Mouse (Mus musculus): Measurements from ENCODE around the gene Mrpl37. TPM values are rescaled to one million over a fixed set of nuclear protein-coding genes. Genes with fewer than 3 reads are reported as not detected.
A peak's percentile ranks its signal among the peaks of the same experiment; 100 is the strongest.

Mrpl37 gene
- polyA plus RNA-seq, 1 experiment from 2014 or later, result 99.2 TPM

DNA sequence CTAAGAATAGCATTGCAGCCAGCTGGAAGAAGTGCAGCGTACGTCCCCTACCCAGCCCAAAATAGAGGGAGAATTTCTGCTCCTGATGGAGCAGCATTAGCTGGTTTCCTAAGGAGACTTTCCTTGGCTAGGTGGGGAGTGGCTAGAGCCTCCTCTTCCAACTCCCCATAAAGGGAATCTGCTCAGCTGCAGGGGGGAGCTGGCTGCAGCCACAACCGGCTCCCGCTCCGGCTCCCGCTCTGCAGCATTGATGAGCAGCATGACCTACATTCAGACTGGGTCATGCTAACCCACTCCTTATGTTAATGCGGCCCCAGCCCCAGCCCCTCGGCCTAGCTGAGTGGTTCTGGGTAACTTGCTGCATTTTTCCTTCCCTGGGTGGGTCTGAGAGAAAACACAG lies 27.4 kb downstream of the Mrpl37 start:
- ATAC-seq (ENCODE audit: insufficient number of reproducible peaks, insufficient read depth, low FRiP score, low TSS enrichment, low read depth), result no peak
- H3K36me3 ChIP-seq, result peaks cover 96% of the 10 kb centered on the region
- H3K4me1 ChIP-seq, result no peaks in the 10 kb centered on the region
- no peaks in the 10 kb centered on the region for H3K9me3 ChIP-seq
- 80% methylated on average over 8 of the region's 8 CpGs for WGBS
- no peak overlapping the region for H3K4me3 ChIP-seq
- no peak overlapping the region for H3K27ac ChIP-seq
- H3K9ac ChIP-seq, result no peak overlapping the region
- no peak overlapping the region for H3K4me2 ChIP-seq
- no peaks in the 10 kb centered on the region for H3K27me3 ChIP-seq

DNA sequence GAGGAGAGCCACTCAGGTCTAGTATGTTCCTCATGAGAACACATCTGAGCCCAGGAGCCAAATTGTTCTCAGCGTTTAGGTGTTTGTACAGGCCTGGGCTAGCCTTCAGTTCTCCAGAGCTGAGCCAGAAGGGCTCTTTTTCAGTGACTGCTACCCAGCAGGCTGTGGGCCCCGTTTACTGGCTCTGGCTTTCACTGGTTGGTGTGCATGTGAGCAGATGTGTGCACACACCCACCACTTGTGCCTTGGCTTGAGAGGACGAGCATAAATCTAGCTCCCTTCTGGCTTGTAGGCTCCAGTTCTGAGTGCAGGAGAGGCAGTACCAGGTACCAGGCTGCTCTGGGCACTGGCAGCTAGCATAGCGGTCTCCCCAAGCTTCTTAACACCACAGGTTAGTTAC lies 28.4 kb downstream of the Mrpl37 start:
- H3K36me3 ChIP-seq, result peaks cover 96% of the 10 kb centered on the region
- H3K27ac ChIP-seq, result no peak overlapping the region
- no peak overlapping the region for H3K4me2 ChIP-seq
- H3K9me3 ChIP-seq, result no peaks in the 10 kb centered on the region
- no peaks in the 10 kb centered on the region for H3K4me1 ChIP-seq
- H3K9ac ChIP-seq, result no peak overlapping the region
- ATAC-seq (ENCODE audit: insufficient number of reproducible peaks, insufficient read depth, low FRiP score, low TSS enrichment, low read depth), result no peak
- H3K27me3 ChIP-seq, result no peaks in the 10 kb centered on the region
- 82% methylated on average over 4 of the region's 4 CpGs for WGBS
- no peak overlapping the region for H3K4me3 ChIP-seq

DNA sequence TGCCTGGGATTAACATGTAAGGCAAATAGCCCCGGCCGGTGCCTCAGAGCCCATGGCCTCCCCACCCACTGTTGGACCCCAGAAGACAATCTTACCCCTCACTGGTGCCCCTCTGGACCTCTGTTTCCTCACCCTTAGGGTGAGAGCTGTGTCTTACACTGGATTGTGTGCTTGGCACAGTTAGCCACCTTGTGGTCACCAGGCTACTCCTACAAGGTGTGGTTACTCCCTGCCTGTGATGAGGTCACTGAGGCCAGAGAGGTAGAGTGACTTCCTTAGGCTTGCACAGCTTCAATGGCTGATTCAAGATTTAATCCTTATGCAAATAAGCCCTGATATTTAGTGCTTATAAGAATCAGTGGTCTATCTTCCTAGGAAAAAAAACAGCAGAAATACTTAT lies 29.7 kb downstream of the Mrpl37 start:
- H3K27ac ChIP-seq, result no peak overlapping the region
- H3K36me3 ChIP-seq, result peaks cover 98% of the 10 kb centered on the region
- no peak overlapping the region for H3K4me2 ChIP-seq

DNA sequence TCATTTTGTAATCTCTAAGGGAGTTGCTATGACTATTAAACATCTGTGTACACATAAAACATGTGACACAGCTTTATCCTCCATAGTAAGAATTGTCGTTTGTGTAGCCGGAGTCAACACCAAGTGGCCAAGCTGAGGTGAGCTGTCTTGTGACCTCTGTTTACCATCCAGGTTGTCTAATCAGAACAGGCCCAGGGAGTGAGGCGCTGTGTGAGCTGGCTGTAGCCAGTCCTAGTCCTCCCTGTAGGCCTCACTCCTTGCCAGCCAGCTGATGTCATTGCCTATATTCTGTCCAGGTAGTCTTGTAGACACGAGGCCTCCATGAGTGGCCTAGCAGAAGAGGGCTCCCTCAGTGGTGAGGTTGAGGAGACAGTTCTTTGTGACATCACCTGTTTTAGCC lies 31.0 kb downstream of the Mrpl37 start:
- H3K4me1 ChIP-seq, result no peaks in the 10 kb centered on the region; the same call in 1 of the 2 replicates
- H3K4me2 ChIP-seq, result no peak overlapping the region
- no peaks in the 10 kb centered on the region for H3K27me3 ChIP-seq
- H3K4me3 ChIP-seq, result no peak overlapping the region
- H3K36me3 ChIP-seq, result peaks cover 98% of the 10 kb centered on the region
- WGBS, result 89% methylated on average over 4 of the region's 4 CpGs
- no peaks in the 10 kb centered on the region for H3K9me3 ChIP-seq
- no peak overlapping the region for H3K9ac ChIP-seq
- H3K27ac ChIP-seq, result no peak overlapping the region
- no peak for ATAC-seq (ENCODE audit: insufficient number of reproducible peaks, insufficient read depth, low FRiP score, low TSS enrichment, low read depth)

More for the DNA sequence above, 29.7 kb downstream of the Mrpl37 start:
- WGBS, result 98% methylated on average over 2 of the region's 2 CpGs
- H3K4me1 ChIP-seq, result no peaks in the 10 kb centered on the region
- H3K9me3 ChIP-seq, result no peaks in the 10 kb centered on the region
- H3K4me3 ChIP-seq, result no peak overlapping the region
- H3K9ac ChIP-seq, result no peak overlapping the region
- H3K27me3 ChIP-seq, result no peaks in the 10 kb centered on the region
- no peak for ATAC-seq (ENCODE audit: insufficient number of reproducible peaks, insufficient read depth, low FRiP score, low TSS enrichment, low read depth)

DNA sequence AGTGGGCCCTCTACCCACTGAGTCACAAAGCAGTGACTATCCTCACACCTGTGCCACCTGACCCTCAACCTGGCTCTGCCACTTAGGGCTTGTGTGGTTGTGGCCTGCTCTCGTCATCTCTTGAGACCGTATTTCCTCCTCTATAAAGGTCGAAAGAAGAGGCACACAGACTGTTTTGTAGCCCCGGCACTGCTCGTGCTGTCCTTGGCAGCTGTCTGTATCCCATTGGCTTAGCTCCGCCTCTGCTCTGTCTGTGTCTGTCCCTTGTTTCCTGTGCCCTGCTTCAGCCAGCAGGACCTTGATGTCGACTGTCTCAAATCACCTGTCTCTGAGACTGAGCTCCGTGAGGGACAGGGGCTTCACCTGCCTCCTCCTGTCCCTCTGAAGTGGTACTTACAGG lies 40.2 kb downstream of the Mrpl37 start:
- H3K27ac ChIP-seq, result 0 out of 2 replicates have a peak overlapping the region, but pooled peaks have one; percentile 29
- H3K36me3 ChIP-seq, result peaks cover 55% of the 10 kb centered on the region
- no peak overlapping the region for H3K9ac ChIP-seq
- ATAC-seq (ENCODE audit: insufficient number of reproducible peaks, insufficient read depth, low FRiP score, low TSS enrichment, low read depth), result no peak
- H3K4me3 ChIP-seq, result no peak overlapping the region
- 53% methylated on average over 8 of the region's 8 CpGs for WGBS
- H3K27me3 ChIP-seq, result no peaks in the 10 kb centered on the region
- no peak overlapping the region for H3K4me2 ChIP-seq
- H3K9me3 ChIP-seq, result no peaks in the 10 kb centered on the region
- peaks cover 12% of the 10 kb centered on the region; the same call in 1 of the 2 replicates for H3K4me1 ChIP-seq

DNA sequence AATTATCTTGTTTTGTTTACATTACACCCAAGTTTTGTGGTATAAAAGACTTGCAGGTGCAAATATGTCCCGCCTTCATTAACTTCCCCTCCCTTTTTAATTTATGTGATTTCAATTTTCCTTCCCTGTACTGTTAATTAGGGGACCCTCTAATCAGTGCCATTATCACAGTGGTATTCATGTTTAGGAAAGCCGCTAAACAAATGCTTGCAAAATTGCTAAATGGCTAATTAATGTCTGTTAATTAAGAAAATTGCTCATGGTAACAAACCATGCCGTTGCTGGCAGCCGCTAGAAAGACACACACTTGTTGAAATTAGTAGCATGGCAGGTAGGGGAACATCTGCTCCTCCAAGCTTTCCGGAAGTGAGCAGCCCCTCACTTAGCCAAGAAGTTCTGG lies 41.3 kb downstream of the Mrpl37 start:
- H3K27ac ChIP-seq, result no peak overlapping the region
- H3K9ac ChIP-seq, result no peak overlapping the region
- H3K27me3 ChIP-seq, result no peaks in the 10 kb centered on the region
- H3K9me3 ChIP-seq, result no peaks in the 10 kb centered on the region
- H3K36me3 ChIP-seq, result peaks cover 45% of the 10 kb centered on the region
- WGBS, result 73% methylated on average over 5 of the region's 5 CpGs
- no peak overlapping the region for H3K4me3 ChIP-seq
- H3K4me1 ChIP-seq, result peaks cover 17% of the 10 kb centered on the region; the same call in 1 of the 2 replicates
- no peak for ATAC-seq (ENCODE audit: insufficient number of reproducible peaks, insufficient read depth, low FRiP score, low TSS enrichment, low read depth)
- H3K4me2 ChIP-seq, result no peak overlapping the region

DNA sequence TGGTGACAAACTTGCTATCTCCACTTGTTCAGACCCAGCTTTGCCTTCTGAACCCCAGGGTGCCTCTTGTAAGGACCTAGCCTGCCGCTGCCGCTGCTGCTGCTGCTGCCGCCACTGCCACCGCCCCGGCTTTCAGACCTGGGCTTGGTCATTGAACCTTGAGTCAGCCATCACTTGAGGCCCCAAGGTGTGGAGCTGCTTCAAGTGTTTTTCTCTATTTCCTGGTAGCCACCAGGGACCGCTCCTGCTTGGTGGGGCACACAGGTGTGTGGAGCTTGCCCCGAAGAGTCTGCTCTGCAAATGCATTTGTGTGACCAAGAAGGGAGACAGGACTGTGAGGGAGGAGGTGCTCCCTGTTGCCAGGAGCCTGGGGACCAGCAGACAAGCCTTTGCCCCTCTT lies 41.8 kb downstream of the Mrpl37 start:
- Histone ChIP-seq H3K9ac (no peak overlapping the region), H3K9me3 (no peaks in the 10 kb centered on the region), H3K36me3 (peaks cover 40% of the 10 kb centered on the region), H3K27me3 (no peaks in the 10 kb centered on the region), H3K4me3 (no peak overlapping the region), H3K4me2 (no peak overlapping the region), H3K27ac (no peak overlapping the region), H3K4me1 (peaks cover 17% of the 10 kb centered on the region; the same call in 1 of the 2 replicates)
- WGBS, result 86% methylated on average over 7 of the region's 7 CpGs
- ATAC-seq (ENCODE audit: insufficient number of reproducible peaks, insufficient read depth, low FRiP score, low TSS enrichment, low read depth), result no peak

DNA sequence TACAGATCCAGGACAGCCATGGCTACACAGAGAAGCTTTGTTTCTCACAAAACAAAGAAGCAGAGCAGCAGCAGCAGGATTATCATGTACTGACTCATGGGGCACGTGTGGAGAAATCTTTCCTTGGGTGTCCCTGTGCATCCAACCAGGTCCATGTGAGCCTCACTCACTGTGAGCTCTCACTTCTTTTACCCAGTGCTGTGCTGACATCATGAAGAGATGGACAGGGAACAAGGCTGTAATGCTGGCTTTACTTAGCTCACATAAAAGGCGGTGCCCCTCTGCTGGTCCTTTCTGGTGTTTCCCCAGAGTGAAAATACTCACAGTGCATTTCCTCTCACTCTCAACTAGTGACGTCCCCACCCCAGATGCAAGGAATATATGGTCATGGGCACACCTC lies 45.2 kb downstream of the Mrpl37 start:
- peaks cover 39% of the 10 kb centered on the region for H3K4me1 ChIP-seq
- 58% methylated on average over 3 of the region's 3 CpGs for WGBS

DNA sequence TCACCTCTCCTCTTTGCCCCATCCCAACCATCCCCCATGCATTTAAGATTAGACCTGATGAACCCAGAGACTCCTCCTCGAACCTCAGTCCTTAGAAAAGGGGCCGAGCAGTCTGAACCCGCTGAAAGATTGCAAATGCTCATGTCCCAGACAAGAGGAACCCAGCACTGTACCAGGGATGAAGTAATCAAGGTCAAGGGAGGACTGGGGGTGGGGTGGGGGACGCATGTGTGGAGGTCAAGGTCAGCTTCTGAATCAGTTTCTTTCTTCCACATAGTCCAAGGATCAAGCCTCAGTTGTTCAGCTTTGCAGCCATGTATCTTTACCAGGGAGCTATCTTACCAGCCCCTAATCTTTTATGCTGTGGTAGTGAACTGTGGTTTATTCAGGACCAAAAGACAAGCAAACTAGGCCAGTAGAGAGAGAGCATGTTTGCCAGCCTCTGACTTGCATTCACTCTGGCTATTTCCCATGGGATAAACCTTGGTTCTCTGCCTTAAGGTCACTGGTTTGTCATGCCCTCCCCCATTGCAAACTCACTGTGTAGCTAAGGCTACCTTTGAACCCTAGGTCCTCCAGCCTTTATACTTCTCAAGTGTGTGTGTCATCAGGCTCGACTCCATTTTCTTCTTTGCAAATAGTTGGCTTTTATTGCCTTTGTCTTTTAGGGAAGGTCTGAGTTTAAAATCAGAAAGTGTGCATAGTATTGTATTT lies 46.2 kb downstream of the Mrpl37 start:
- WGBS, result 70% methylated on average over 5 of the region's 5 CpGs
- Histone ChIP-seq H3K4me2 (no peak overlapping the region), H3K27me3 (no peaks in the 10 kb centered on the region), H3K36me3 (peaks cover 5% of the 10 kb centered on the region; the same call in 1 of the 2 replicates), H3K9ac (no peak overlapping the region), H3K4me3 (no peak overlapping the region), H3K9me3 (no peaks in the 10 kb centered on the region), H3K27ac (no peak overlapping the region), H3K4me1 (peaks cover 47% of the 10 kb centered on the region)
- no peak for ATAC-seq (ENCODE audit: insufficient number of reproducible peaks, insufficient read depth, low FRiP score, low TSS enrichment, low read depth)

More for the DNA sequence above, 45.2 kb downstream of the Mrpl37 start:
- H3K4me2 ChIP-seq, result no peak overlapping the region
- no peak overlapping the region for H3K9ac ChIP-seq
- H3K36me3 ChIP-seq, result peaks cover 6% of the 10 kb centered on the region
- no peak for ATAC-seq (ENCODE audit: insufficient number of reproducible peaks, insufficient read depth, low FRiP score, low TSS enrichment, low read depth)
- H3K27me3 ChIP-seq, result no peaks in the 10 kb centered on the region
- H3K4me3 ChIP-seq, result no peak overlapping the region
- no peaks in the 10 kb centered on the region for H3K9me3 ChIP-seq
- peak overlapping the region; percentile 5; the same call in 1 of the 2 replicates for H3K27ac ChIP-seq

DNA sequence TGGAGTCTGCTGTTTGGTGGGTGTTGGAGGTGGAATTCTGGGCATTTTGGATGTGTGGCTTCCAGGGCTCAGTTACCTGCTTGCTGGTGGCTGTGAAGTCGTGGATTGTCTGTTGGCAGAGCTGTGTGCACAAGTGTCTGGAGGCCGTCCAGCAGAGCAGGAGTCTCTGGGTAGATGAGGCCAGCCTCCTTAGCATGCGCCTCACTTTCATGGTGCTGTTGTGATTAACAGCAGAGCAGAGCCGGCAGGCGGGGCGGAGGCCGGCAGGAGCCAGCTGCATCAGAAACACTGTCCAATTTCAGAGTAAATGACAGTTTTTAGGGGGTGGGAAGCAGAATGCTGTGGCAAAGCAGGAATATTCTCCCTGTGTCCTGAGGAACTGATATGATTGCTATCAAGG lies 47.6 kb downstream of the Mrpl37 start:
- peaks cover 5% of the 10 kb centered on the region; the same call in 1 of the 2 replicates for H3K36me3 ChIP-seq
- no peak for ATAC-seq (ENCODE audit: insufficient number of reproducible peaks, insufficient read depth, low FRiP score, low TSS enrichment, low read depth)
- H3K4me3 ChIP-seq, result no peak overlapping the region
- H3K4me1 ChIP-seq, result peaks cover 61% of the 10 kb centered on the region
- no peaks in the 10 kb centered on the region for H3K9me3 ChIP-seq
- 46% methylated on average over 7 of the region's 7 CpGs for WGBS
- no peak overlapping the region; the same call in 1 of the 2 replicates for H3K27ac ChIP-seq
- H3K9ac ChIP-seq, result no peak overlapping the region
- no peaks in the 10 kb centered on the region for H3K27me3 ChIP-seq
- no peak overlapping the region for H3K4me2 ChIP-seq

DNA sequence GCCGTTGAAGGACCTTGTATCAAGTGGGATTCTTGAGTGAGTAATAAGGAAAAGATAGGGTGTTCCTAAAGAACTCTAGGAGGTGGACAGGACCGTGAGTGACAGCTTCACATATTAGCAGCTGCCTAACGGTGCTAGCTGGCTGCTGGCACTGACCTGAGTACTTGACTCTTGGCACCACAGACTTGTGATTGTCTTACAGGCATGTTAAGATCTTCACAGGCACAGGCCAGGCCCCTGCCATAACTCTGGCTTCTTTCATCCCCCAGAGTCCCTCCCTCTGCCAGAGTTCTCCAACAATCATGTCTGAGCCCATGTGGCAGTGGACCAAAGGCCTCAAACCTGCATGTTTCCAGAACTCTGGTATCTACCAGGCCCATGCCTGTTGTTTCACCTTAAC lies 48.1 kb downstream of the Mrpl37 start:
- H3K9ac ChIP-seq, result no peak overlapping the region
- no peak overlapping the region; the same call in 1 of the 2 replicates for H3K27ac ChIP-seq
- H3K27me3 ChIP-seq, result no peaks in the 10 kb centered on the region
- 73% methylated on average over 3 of the region's 3 CpGs for WGBS
- no peak overlapping the region for H3K4me2 ChIP-seq
- no peak overlapping the region for H3K4me3 ChIP-seq
- H3K36me3 ChIP-seq, result peaks cover 5% of the 10 kb centered on the region; the same call in 1 of the 2 replicates
- ATAC-seq (ENCODE audit: insufficient number of reproducible peaks, insufficient read depth, low FRiP score, low TSS enrichment, low read depth), result no peak
- peaks cover 66% of the 10 kb centered on the region for H3K4me1 ChIP-seq
- no peaks in the 10 kb centered on the region for H3K9me3 ChIP-seq

DNA sequence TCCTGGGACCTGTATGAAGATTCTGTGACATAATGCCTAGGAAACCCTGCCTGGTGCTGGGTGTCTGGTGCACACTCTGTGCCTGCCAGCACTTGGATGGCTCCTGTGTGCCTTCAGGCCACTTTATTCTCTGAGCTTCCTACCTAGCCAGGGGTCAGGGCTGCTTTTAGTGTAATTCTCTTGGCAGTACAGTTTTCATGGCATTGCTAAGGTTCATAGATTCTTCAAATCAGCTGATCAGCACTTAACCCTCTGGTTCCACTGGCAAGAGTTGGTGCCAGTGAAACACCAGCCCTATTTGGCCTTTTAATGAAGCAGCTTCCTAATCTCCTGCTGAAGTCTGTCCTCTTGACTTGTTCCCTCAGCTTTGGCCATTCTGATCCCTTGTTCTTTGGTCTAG lies 49.4 kb downstream of the Mrpl37 start:
- Histone ChIP-seq H3K27ac (no peak overlapping the region), H3K4me1 (peaks cover 74% of the 10 kb centered on the region)
- no peak for ATAC-seq (ENCODE audit: insufficient number of reproducible peaks, insufficient read depth, low FRiP score, low TSS enrichment, low read depth)

More for the DNA sequence above, 49.4 kb downstream of the Mrpl37 start:
- no peak overlapping the region for H3K9ac ChIP-seq
- H3K9me3 ChIP-seq, result no peaks in the 10 kb centered on the region
- no peaks in the 10 kb centered on the region for H3K27me3 ChIP-seq
- H3K4me2 ChIP-seq, result no peak overlapping the region
- H3K36me3 ChIP-seq, result 0 out of 2 replicates have a peak, but pooled peaks cover 5% of the 10 kb centered on the region
- H3K4me3 ChIP-seq, result no peak overlapping the region
